Mouse (Mus musculus) liver, postnatal 0 days (tissue): ENCODE results near the gene Ccdc78. TPM values are rescaled to one million over a fixed set of nuclear protein-coding genes. Genes with fewer than 3 reads are reported as not detected.
A peak's percentile ranks its signal among the peaks of the same experiment; 100 is the strongest.

Source experiments
- ATAC-seq: fragments of 200-750 bp; cut with Nextera tagmentation; 2 replicates; pipeline ENCODE4 v1.8.0; 2017; ENCODE audit warnings: mild to moderate bottlenecking, moderate library complexity
- DNase-seq: peaks from one replicate; pipeline ENCODE4 v3.0.0-alpha.2; 2016
- H3K27ac ChIP-seq: fragments of 300-500 bp; sonication (generic); 2 replicates; pipeline ENCODE4 v1.5.1; 2014; ENCODE audit warnings: antibody characterized with exemption, moderate library complexity, mild to moderate bottlenecking, low read depth
- H3K27me3 ChIP-seq: fragments of 300-500 bp; sonication (generic); 2 replicates; pipeline ENCODE4 v1.6.1; 2014; ENCODE audit warnings: low read length, control low read depth, mixed read lengths; ENCODE audit not compliant: insufficient read depth
- H3K36me3 ChIP-seq: fragments of 300-500 bp; sonication (generic); replicated peaks from 2 replicates; pipeline ENCODE4 v1.6.1; 2014; ENCODE audit warnings: mild to moderate bottlenecking, control low read depth, low read length, moderate library complexity, mixed read lengths; ENCODE audit not compliant: insufficient read depth
- H3K4me1 ChIP-seq: fragments of 300-500 bp; sonication (generic); 2 replicates; pipeline ENCODE4 v1.6.1; 2014; ENCODE audit warnings: antibody characterized with exemption, mild to moderate bottlenecking, control low read depth; ENCODE audit not compliant: insufficient read depth
- H3K4me2 ChIP-seq: fragments of 300-500 bp; sonication (generic); 2 replicates; pipeline ENCODE4 v1.6.1; 2014; ENCODE audit warnings: low read depth, mild to moderate bottlenecking, low read length, moderate library complexity, mixed read lengths
- H3K4me3 ChIP-seq: fragments of 300-500 bp; sonication (generic); 2 replicates; pipeline ENCODE4 v1.5.1; 2014; ENCODE audit warnings: low read depth, low read length
- H3K9ac ChIP-seq: fragments of 300-500 bp; sonication (generic); replicated peaks from 2 replicates; pipeline ENCODE4 v1.6.1; 2014; ENCODE audit warnings: mild to moderate bottlenecking, moderate library complexity
- H3K9me3 ChIP-seq: fragments of 300-500 bp; sonication (generic); 2 replicates; pipeline ENCODE4 v1.6.1; 2016; ENCODE audit warnings: mild to moderate bottlenecking, control low read depth, low read length, mixed read lengths
- CTCF ChIP-seq: sonication (generic); IDR thresholded peaks from 2 replicates; pipeline ENCODE4 v1.5.1; 2016; ENCODE audit warnings: antibody characterized with exemption, low read depth
- EP300 ChIP-seq: IDR thresholded peaks from 2 replicates; pipeline ENCODE4 v1.6.1; 2016; ENCODE audit warnings: antibody characterized with exemption, low read depth, mild to moderate bottlenecking
- WGBS: fragments of 180-500 bp; shearing (Covaris S2); extraction: QIAGEN DNeasy Blood & Tissue Kit; methylation state at CpG from one replicate; pipeline ENCODE4 v1.1.7; 2014; ENCODE audit not compliant: insufficient replicate concordance; 5-methylcytosine and 5-hydroxymethylcytosine counted together
- polyA plus RNA-seq: library from polyadenylated mRNA; unstranded; fragments of >200 nt; fragmentation: Nextera tagmentation; extraction: Ambion mirVana; gene quantifications from 2 replicates; pipeline ENCODE4 v1.2.1, GENCODE M21; 2015

The Ccdc78 gene
- polyA plus RNA-seq, 1 experiment from 2014 or later, result not detected

- Histone ChIP-seq H3K27me3 (peaks cover 56% of the 10 kb centered on the region), H3K4me3 (no peak overlapping the region), H3K36me3 (no peaks in the 10 kb centered on the region), H3K27ac (no peak overlapping the region), H3K9ac (no peak overlapping the region), H3K4me2 (no peak overlapping the region), H3K9me3 (no peaks in the 10 kb centered on the region), H3K4me1 (peaks cover under 1% of the 10 kb centered on the region; the same call in 1 of the 2 replicates)
- no peak for DNase-seq
- ATAC-seq, result no peak
- 70% methylated on average over 11 of the region's 11 CpGs for WGBS
- TF ChIP-seq CTCF (no peak), EP300 (no peak)
These were observed 31.3 kb downstream of the Ccdc78 start for GRCm38 (mm10) chr17:25817662-25818061.

- peak; percentile 29 for DNase-seq
- no peak overlapping the region for H3K27ac ChIP-seq
- no peaks in the 10 kb centered on the region for H3K9me3 ChIP-seq
- H3K9ac ChIP-seq, result no peak overlapping the region
- 8% methylated on average over 45 of the region's 46 CpGs for WGBS
- no peak overlapping the region for H3K4me2 ChIP-seq
- no peaks in the 10 kb centered on the region for H3K36me3 ChIP-seq
- ATAC-seq, result peak; percentile 54
- peaks cover 8% of the 10 kb centered on the region for H3K4me1 ChIP-seq
- peaks cover 45% of the 10 kb centered on the region for H3K27me3 ChIP-seq
- H3K4me3 ChIP-seq, result no peak overlapping the region
- TF ChIP-seq EP300 (no peak), CTCF (no peak)
These were observed 32.7 kb downstream of the Ccdc78 start for GRCm38 (mm10) chr17:25818851-25819780.

DNA sequence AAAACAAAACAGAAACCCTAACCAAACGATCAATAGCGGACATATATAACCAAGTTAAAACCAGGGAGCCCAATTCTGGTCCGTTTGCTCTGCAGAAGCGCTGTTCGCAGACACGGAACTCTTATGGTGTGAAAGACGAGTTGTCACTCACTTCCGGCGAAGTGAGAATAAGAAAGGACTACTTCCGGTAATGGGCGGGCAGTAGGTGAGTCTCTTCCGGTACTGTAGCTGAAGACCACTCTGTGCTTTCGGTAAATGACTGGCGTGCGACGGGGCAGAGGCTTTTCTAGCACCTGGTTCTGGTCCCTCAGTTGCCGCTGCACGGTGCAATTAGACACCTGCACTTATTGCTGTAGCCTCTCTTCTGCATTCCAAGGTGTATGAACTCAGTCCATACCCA lies 37.1 kb downstream of the Ccdc78 start, which contains the start of gene Wdr24:
Wdr24 (plus strand) TSS at position 176 of the 400 bp plus-strand sequence.
- Histone ChIP-seq H3K4me1 (peaks cover 22% of the 10 kb centered on the region), H3K4me2 (peak within 1 kb of the TSS; percentile 92), H3K36me3 (peaks cover 13% of the 10 kb centered on the region), H3K4me3 (peak within 1 kb of the TSS; percentile 74), H3K27ac (peak within 1 kb of the TSS; percentile 62), H3K9ac (peak within 1 kb of the TSS; percentile 71), H3K27me3 (peaks cover 24% of the 10 kb centered on the region), H3K9me3 (no peaks in the 10 kb centered on the region)
- under 1% methylated on average over 18 of the region's 18 CpGs for WGBS
- TF ChIP-seq CTCF, result peak; percentile 7; the same call in 1 of the 2 replicates
- peak; percentile 44; the same call in 1 of the 2 replicates for TF ChIP-seq EP300
- peak; percentile 80 for DNase-seq
- ATAC-seq, result peak; percentile 79

DNA sequence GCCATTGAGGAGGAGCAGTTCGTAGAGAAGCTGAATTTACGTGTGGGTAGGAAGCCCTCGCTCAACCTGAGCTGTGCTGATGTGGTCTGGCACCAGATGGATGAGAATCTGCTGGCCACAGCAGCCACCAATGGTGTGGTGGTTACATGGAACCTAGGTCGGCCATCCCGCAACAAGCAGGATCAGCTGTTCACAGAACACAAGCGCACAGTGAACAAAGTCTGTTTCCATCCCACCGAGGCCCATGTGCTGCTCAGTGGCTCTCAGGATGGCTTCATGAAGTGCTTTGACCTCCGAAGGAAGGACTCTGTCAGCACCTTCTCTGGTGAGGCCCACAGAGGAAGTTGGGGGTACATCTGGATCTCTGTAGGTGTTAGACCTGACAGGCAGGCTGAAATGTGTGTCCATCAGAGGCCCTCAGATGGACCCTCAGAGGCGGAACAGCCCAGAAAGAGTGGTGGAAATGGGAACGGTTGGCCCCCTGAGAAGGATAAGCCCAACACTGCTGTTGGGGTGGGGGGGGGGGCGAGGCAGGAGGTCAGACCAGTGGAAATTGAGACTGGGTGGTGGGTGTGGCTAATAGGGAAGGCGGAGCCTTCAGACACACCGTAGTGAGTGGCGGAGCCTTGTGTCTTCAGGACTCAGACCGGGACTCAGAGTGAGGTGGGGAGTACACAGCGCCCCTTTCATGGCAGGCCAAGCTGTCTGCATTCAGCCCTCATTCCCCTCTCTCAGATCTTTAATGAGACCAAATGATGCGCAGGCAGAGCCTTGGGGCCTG lies 38.2 kb downstream of the Ccdc78 start:
- Histone ChIP-seq H3K9ac (peak overlapping the region; percentile 71), H3K27me3 (peaks cover 13% of the 10 kb centered on the region), H3K4me1 (peaks cover 29% of the 10 kb centered on the region), H3K4me2 (peak overlapping the region; percentile 92), H3K27ac (no peak overlapping the region), H3K36me3 (peaks cover 13% of the 10 kb centered on the region), H3K9me3 (no peaks in the 10 kb centered on the region), H3K4me3 (peak overlapping the region; percentile 74)
- DNase-seq (no peak), ATAC-seq (no peak)
- WGBS, result 66% methylated on average over 17 of the region's 17 CpGs
- TF ChIP-seq CTCF, result no peak
- TF ChIP-seq EP300, result no peak

DNA sequence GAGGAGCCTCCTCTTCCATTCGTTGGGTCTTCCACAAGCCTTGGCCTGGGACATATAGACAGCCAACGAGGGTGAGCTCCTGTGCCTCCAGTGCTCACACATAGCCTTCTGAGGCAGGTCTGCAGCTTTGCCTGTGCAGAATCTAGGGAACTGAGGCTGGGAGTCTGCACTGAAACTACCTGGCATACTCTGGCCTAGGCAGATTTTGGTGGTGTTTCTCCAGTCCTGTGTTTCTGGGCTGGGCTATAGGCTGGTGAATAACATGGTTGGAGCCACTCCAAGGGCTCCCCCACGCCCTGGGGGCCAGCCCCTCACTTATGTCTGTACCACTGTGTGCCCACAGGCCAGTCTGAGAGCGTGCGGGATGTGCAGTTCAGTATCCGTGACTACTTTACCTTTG lies 38.9 kb downstream of the Ccdc78 start:
- 83% methylated on average over 6 of the region's 6 CpGs for WGBS
- Histone ChIP-seq H3K27ac (no peak overlapping the region), H3K36me3 (peaks cover 17% of the 10 kb centered on the region), H3K4me1 (peaks cover 35% of the 10 kb centered on the region), H3K4me3 (no peak overlapping the region), H3K27me3 (0 out of 2 replicates have a peak, but pooled peaks cover 5% of the 10 kb centered on the region), H3K9ac (no peak overlapping the region; the same call in 1 of the 2 replicates), H3K4me2 (peak overlapping the region; percentile 92; the same call in 1 of the 2 replicates), H3K9me3 (no peaks in the 10 kb centered on the region)
- TF ChIP-seq EP300 (no peak), CTCF (no peak)
- ATAC-seq (no peak), DNase-seq (no peak)
